Mouse (Mus musculus): ENCODE data around the gene Cchcr1. TPM values are rescaled to one million over a fixed set of nuclear protein-coding genes. Genes with fewer than 3 reads are reported as not detected.

Gene Cchcr1
- polyA plus RNA-seq, 1 experiment from 2014 or later = 9.5 TPM

- Histone ChIP-seq H3K4me1 (peaks cover 8% of the 10 kb centered on the region; the same call in 1 of the 2 replicates), H3K9me3 (no peaks in the 10 kb centered on the region), H3K36me3 (no peaks in the 10 kb centered on the region), H3K4me2 (replicated peaks) (no peak overlapping the region), H3K27ac (replicated peaks) (no peak overlapping the region), H3K9ac (replicated peaks) (no peak overlapping the region), H3K27me3 (no peaks in the 10 kb centered on the region), H3K4me3 (no peak overlapping the region)
- 14% methylated on average over 5 of the region's 5 CpGs for WGBS
- ATAC-seq (replicated peaks) = no peak
Measured at GRCm38 (mm10) chr17:35548636-35549035, 31.7 kb downstream of the Cchcr1 start.

GRCm38 (mm10) chr17:35549437-35550142 is 32.7 kb downstream of the Cchcr1 start:
- Histone ChIP-seq H3K4me1 (peaks cover 8% of the 10 kb centered on the region; the same call in 1 of the 2 replicates), H3K9ac (replicated peaks) (no peak overlapping the region), H3K4me3 (no peak overlapping the region), H3K27ac (replicated peaks) (peak overlapping the region; percentile 53), H3K4me2 (replicated peaks) (no peak overlapping the region), H3K9me3 (no peaks in the 10 kb centered on the region), H3K27me3 (no peaks in the 10 kb centered on the region), H3K36me3 (no peaks in the 10 kb centered on the region)
- 41% methylated on average over 15 of the region's 15 CpGs for WGBS
- peak; percentile 66 for ATAC-seq (replicated peaks)

GRCm38 (mm10) chr17:35550143-35550494 is 33.2 kb downstream of the Cchcr1 start:
- H3K4me1 ChIP-seq = peaks cover 8% of the 10 kb centered on the region; the same call in 1 of the 2 replicates
- no peak overlapping the region for H3K4me3 ChIP-seq
- WGBS = 93% methylated on average over 4 of the region's 4 CpGs
- H3K9me3 ChIP-seq = no peaks in the 10 kb centered on the region
- no peaks in the 10 kb centered on the region for H3K36me3 ChIP-seq
- H3K4me2 ChIP-seq (replicated peaks) = no peak overlapping the region
- no peaks in the 10 kb centered on the region for H3K27me3 ChIP-seq
- no peak for ATAC-seq (replicated peaks)
- peak overlapping the region; percentile 53 for H3K27ac ChIP-seq (replicated peaks)
- H3K9ac ChIP-seq (replicated peaks) = no peak overlapping the region

GRCm38 (mm10) chr17:35550871-35551270 is 34.0 kb downstream of the Cchcr1 start:
- H3K4me2 ChIP-seq (replicated peaks) = no peak overlapping the region
- 61% methylated on average over 8 of the region's 8 CpGs for WGBS
- no peak overlapping the region for H3K9ac ChIP-seq (replicated peaks)
- no peaks in the 10 kb centered on the region for H3K9me3 ChIP-seq
- no peak for ATAC-seq (replicated peaks)
- H3K27ac ChIP-seq (replicated peaks) = no peak overlapping the region
- no peak overlapping the region for H3K4me3 ChIP-seq
- H3K4me1 ChIP-seq = peaks cover 8% of the 10 kb centered on the region; the same call in 1 of the 2 replicates
- H3K27me3 ChIP-seq = no peaks in the 10 kb centered on the region
- no peaks in the 10 kb centered on the region for H3K36me3 ChIP-seq

- WGBS = 82% methylated on average over 10 of the region's 10 CpGs
- no peak within 1 kb of the TSS for H3K4me2 ChIP-seq (replicated peaks)
- no peak for ATAC-seq (replicated peaks)
Measured at GRCm38 (mm10) chr17:35551881-35552414, 35.0 kb downstream of the Cchcr1 start, which contains the start of gene Cdsn. Cdsn (plus strand) TSS chr17:35552128.

GRCm38 (mm10) chr17:35554321-35554720 is 37.4 kb downstream of the Cchcr1 start:
- 76% methylated on average over 5 of the region's 5 CpGs for WGBS

More at GRCm38 (mm10) chr17:35551881-35552414, 35.0 kb downstream of the Cchcr1 start, which contains the start of gene Cdsn:
- Histone ChIP-seq H3K9ac (replicated peaks) (no peak within 1 kb of the TSS), H3K9me3 (no peaks in the 10 kb centered on the region), H3K4me1 (peaks cover 8% of the 10 kb centered on the region; the same call in 1 of the 2 replicates), H3K4me3 (no peak within 1 kb of the TSS), H3K27ac (replicated peaks) (no peak within 1 kb of the TSS), H3K36me3 (no peaks in the 10 kb centered on the region), H3K27me3 (no peaks in the 10 kb centered on the region)

GRCm38 (mm10) chr17:35554761-35555397 is 38.0 kb downstream of the Cchcr1 start:
- ATAC-seq (replicated peaks) = no peak
- Histone ChIP-seq H3K36me3 (no peaks in the 10 kb centered on the region), H3K4me3 (no peak overlapping the region), H3K4me1 (peaks cover 1% of the 10 kb centered on the region; the same call in 1 of the 2 replicates), H3K9ac (replicated peaks) (no peak overlapping the region), H3K4me2 (replicated peaks) (no peak overlapping the region), H3K9me3 (no peaks in the 10 kb centered on the region), H3K27ac (replicated peaks) (no peak overlapping the region), H3K27me3 (no peaks in the 10 kb centered on the region)
- 96% methylated on average over 18 of the region's 18 CpGs for WGBS

More at GRCm38 (mm10) chr17:35554321-35554720, 37.4 kb downstream of the Cchcr1 start:
- H3K4me3 ChIP-seq = no peak overlapping the region
- H3K9ac ChIP-seq (replicated peaks) = no peak overlapping the region
- H3K27me3 ChIP-seq = no peaks in the 10 kb centered on the region
- H3K4me2 ChIP-seq (replicated peaks) = no peak overlapping the region
- H3K27ac ChIP-seq (replicated peaks) = no peak overlapping the region
- no peaks in the 10 kb centered on the region for H3K36me3 ChIP-seq
- no peak for ATAC-seq (replicated peaks)
- peaks cover 7% of the 10 kb centered on the region; the same call in 1 of the 2 replicates for H3K4me1 ChIP-seq
- H3K9me3 ChIP-seq = no peaks in the 10 kb centered on the region

- Histone ChIP-seq H3K36me3 (no peaks in the 10 kb centered on the region), H3K9ac (replicated peaks) (no peak overlapping the region), H3K9me3 (no peaks in the 10 kb centered on the region), H3K27ac (replicated peaks) (no peak overlapping the region), H3K4me3 (no peak overlapping the region), H3K27me3 (no peaks in the 10 kb centered on the region), H3K4me2 (replicated peaks) (no peak overlapping the region), H3K4me1 (no peaks in the 10 kb centered on the region)
- ATAC-seq (replicated peaks) = no peak
- WGBS = 93% methylated on average over 13 of the region's 13 CpGs
Measured at GRCm38 (mm10) chr17:35556186-35556765, 39.4 kb downstream of the Cchcr1 start.

- Histone ChIP-seq H3K27ac (replicated peaks) (no peak overlapping the region), H3K4me1 (no peaks in the 10 kb centered on the region), H3K36me3 (no peaks in the 10 kb centered on the region), H3K4me2 (replicated peaks) (no peak overlapping the region), H3K4me3 (no peak overlapping the region), H3K9ac (replicated peaks) (no peak overlapping the region), H3K27me3 (no peaks in the 10 kb centered on the region), H3K9me3 (no peaks in the 10 kb centered on the region)
- ATAC-seq (replicated peaks) = no peak
- WGBS = 31% methylated on average over 5 of the region's 5 CpGs
Measured at GRCm38 (mm10) chr17:35556812-35557211, 39.9 kb downstream of the Cchcr1 start.

GRCm38 (mm10) chr17:35557351-35557750 is 40.5 kb downstream of the Cchcr1 start:
- H3K4me1 ChIP-seq = no peaks in the 10 kb centered on the region
- H3K9me3 ChIP-seq = no peaks in the 10 kb centered on the region
- H3K27me3 ChIP-seq = no peaks in the 10 kb centered on the region
- H3K27ac ChIP-seq (replicated peaks) = no peak overlapping the region
- 74% methylated on average over 9 of the region's 9 CpGs for WGBS
- H3K4me2 ChIP-seq (replicated peaks) = no peak overlapping the region
- ATAC-seq (replicated peaks) = no peak
- no peak overlapping the region for H3K9ac ChIP-seq (replicated peaks)
- H3K36me3 ChIP-seq = no peaks in the 10 kb centered on the region
- H3K4me3 ChIP-seq = no peak overlapping the region

GRCm38 (mm10) chr17:35558216-35558615 is 41.3 kb downstream of the Cchcr1 start:
- Histone ChIP-seq H3K27me3 (no peaks in the 10 kb centered on the region), H3K9me3 (no peaks in the 10 kb centered on the region), H3K4me1 (no peaks in the 10 kb centered on the region), H3K36me3 (no peaks in the 10 kb centered on the region), H3K9ac (replicated peaks) (no peak overlapping the region), H3K4me2 (replicated peaks) (no peak overlapping the region), H3K4me3 (no peak overlapping the region), H3K27ac (replicated peaks) (no peak overlapping the region)
- 65% methylated on average over 8 of the region's 8 CpGs for WGBS
- no peak for ATAC-seq (replicated peaks)

- Histone ChIP-seq H3K36me3 (no peaks in the 10 kb centered on the region), H3K9me3 (no peaks in the 10 kb centered on the region), H3K27ac (replicated peaks) (no peak within 1 kb of the TSS), H3K4me3 (no peak within 1 kb of the TSS), H3K9ac (replicated peaks) (no peak within 1 kb of the TSS), H3K27me3 (no peaks in the 10 kb centered on the region), H3K4me2 (replicated peaks) (no peak within 1 kb of the TSS), H3K4me1 (peaks cover 13% of the 10 kb centered on the region)
- no peak for ATAC-seq (replicated peaks)
- 61% methylated on average over 3 of the region's 3 CpGs for WGBS
Measured at GRCm38 (mm10) chr17:35567150-35567549, 50.2 kb downstream of the Cchcr1 start, which contains the start of gene 2300002M23Rik. 2300002M23Rik (plus strand) TSS chr17:35567450.
